Mouse (Mus musculus) ZHBTc4 (cell line): ENCODE data around the gene Slc25a5.
A peak's percentile ranks its signal among the peaks of the same experiment; 100 is the strongest.
"Not testable (repeated sequence)": the region's sequence is repeated elsewhere in the genome, so short reads cannot be mapped to it uniquely, and the experiment has no call there.

ENCODE experiments used
- DNase-seq: peaks from one replicate; pipeline ENCODE4 v3.0.0-alpha.2; 2011; ENCODE audit warnings: low read depth, low spot score

Gene Slc25a5

DNA sequence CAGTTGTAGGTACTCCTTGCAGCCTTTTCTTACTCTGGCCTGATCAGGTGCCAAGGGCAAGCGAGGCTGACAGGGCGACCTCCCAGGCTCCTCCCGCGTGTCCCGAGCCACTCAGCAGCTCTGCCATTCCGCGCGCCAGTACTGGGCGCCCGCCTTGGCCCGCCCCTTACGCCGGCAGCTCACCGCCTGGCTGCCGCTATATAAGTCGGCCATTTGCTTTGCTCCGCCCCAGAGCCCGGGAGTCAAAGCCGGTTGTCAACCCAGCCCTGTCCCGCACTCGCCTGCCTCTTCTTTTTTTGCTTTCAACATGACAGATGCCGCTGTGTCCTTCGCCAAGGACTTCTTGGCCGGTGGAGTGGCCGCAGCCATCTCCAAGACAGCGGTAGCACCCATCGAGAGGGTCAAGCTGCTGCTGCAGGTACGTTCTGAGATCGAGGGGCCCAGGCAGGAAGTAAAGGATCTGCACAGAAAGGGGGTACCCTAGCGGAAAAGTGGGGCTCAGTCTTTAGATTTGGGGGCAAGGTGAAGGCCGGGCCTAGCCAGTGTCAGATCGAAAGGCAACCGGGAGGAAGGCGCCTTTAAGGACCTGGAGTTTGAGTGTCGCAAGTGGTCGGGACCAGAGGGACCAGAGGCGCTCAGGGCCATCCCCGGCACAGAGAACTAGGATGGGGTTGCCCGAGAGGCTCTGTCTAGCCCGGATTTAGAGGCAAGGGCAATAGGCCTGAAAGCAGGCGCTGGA, at the start of gene Slc25a5:
TSS of gene Slc25a5 (plus strand) at position 228 of the 739 bp plus-strand sequence.
- peak; percentile 94 for DNase-seq

DNA sequence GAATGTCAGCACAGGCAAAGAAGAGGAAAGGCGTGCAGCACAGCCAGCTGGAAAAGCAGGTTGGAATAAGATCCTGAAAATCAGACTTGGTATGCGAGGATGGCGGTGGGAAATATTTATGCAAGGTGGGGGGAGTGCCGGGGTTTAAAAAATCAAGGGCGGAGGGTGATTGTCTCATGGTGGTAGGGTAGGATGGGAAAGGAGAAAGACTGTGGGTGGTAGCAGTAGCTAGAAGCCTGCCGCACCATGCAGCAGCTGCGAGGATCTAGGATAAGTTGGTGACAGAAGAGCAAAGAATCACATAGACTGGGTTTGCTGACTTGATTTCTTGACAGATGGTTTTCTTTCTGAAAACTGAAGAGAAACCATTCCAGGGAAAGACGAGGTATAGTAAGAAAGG, 48.7 kb upstream of the Slc25a5 start:
- DNase-seq = no peak

DNA sequence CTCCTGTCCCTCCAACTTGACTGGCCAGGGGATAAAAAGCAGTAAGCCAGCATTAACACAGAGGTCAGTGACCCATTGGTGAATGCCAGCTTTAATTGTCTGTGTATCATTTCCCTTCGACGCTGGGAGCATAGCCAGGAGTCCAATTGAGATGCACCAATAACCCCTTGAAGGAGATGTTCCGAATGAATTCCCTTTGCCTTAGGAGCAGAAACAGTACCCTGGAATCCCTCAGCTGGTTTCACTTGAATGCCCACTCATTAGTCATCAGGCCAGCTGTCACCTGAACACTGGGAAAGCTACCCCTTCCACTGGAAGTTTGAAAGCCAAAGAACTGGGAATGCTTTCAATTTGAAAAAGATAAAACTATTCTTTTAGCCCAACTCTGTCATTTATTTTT, 46.9 kb upstream of the Slc25a5 start:
- DNase-seq = no peak

GRCm38 (mm10) chrX:36749281-36749785, 46.1 kb upstream of the Slc25a5 start:
- no peak for DNase-seq

DNA sequence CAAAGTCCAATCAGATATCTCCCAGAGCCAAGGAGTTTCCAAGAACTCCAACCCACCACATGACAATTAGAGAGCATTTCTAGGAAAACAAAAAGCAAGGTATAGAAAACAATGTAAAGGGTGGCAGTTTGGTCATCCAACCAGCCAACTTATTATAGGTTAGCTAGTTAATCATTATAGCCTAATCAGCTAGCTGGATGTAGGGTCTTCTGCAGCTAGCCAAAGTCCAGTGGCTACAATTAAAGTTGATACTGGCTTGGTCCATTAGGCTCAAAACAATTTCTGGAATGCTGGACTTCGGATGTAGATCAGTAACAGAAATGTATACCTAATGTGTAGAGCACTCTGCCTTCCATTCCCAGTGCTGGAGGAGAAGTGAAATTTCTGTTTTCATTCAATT, 44.9 kb upstream of the Slc25a5 start:
- no peak for DNase-seq

DNA sequence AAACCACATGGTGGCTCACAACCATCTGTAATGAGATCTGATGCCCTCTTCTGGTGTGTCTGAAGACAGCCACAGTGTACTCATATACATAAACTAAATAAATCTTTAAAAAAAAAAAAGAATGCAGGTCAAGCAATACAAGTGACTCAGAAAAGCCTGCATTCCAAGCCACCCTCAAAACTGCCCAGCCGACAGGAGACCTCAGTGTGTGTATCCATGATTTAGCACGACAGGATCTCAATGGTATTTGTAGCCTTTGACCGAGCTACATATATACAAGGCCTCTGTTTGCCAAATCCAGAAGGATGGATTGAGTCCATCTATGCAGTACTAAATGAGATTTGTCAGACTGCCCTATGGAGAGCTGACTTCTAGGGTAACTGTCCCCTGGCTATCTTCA, 42.9 kb upstream of the Slc25a5 start:
- DNase-seq = no peak

DNA sequence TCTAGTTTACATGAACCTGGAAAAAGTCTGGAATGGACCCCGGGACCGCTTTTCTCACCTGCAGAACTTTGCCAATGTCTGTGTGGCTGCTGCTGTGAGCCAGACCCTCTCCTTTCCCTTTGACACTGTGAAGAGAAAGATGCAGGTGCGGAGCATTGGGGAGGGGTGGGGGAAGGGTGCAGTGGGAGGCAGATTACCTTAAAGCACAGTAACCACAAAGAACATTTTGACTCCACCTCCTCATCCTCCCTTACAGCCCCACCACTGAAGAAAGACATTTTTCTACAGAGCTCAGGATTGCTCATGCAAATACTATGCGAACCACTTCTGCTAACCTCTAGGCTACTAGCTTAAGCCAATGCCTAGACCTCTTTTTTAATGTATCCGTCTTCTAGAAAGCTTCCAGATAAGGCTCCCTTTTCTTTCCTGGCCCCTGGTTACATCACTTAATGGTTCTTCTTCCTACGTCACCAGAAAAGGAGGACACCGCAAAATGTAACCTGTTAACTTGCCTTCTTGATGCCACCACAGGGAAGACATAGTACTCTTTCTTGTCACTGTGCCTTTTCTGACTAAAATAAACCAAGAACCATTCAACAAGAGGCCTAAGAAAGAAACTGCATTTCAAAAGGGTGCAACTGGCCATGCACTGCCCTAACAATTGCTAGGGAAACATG, 37.5 kb upstream of the Slc25a5 start:
- no peak for DNase-seq

DNA sequence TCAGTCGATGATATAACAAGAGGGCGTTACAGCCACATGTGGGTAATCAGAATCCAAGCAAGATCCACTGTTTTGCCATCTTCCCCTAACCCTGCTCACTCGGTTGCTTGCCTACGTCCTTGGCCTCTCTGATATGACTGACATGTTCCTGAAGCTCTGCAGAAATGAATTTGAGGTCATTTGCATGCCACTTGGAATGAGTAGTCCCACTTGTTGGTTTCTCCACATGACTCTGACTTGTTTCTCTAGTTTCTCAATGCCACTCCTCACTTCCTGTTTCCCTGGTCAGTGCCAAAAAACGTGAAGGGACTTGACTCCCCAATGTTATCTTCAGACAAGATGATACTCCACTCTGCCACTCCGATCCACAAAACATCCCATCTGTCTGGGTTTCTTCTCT, 36.9 kb upstream of the Slc25a5 start:
- no peak for DNase-seq

GRCm38 (mm10) chrX:36760946-36761635, 34.4 kb upstream of the Slc25a5 start:
- DNase-seq = peak; percentile 70

GRCm38 (mm10) chrX:36762289-36762688, 33.2 kb upstream of the Slc25a5 start:
- DNase-seq = no peak

- no peak for DNase-seq
These were observed 32.6 kb upstream of the Slc25a5 start for GRCm38 (mm10) chrX:36762894-36763293.

DNA sequence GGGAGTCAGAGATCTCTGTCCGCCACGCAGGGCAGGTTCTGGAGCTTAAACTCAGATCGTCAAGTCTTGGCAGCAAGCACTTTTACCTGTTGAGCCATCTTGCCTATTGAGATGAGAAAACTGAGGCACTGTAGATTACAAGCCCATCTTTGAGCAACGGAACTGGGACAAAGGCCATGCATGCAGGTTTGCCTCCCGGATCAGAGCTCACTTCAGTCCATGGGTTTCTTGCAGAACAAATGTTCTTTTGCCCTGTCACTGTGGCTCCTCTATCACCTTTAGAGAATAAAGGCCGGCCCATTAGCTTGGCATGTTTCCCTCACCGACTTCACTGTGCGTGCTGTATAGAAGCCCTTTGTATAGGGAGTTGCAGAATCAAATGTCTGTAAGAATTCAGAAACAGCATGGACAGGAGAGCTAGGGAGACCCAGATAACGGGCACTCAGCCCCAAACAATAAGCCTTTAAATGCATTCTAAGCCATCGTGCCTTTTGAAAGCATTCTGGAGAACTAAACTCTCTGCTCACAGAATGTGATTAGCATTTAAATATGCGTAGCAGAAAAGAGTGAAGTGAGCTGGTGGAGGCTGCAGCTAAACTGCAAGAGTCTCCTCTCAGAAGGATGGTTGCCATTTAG, 32.0 kb upstream of the Slc25a5 start:
- peak; percentile 29 for DNase-seq

- DNase-seq = no peak
These were observed 31.5 kb upstream of the Slc25a5 start for GRCm38 (mm10) chrX:36763934-36764317.

DNA sequence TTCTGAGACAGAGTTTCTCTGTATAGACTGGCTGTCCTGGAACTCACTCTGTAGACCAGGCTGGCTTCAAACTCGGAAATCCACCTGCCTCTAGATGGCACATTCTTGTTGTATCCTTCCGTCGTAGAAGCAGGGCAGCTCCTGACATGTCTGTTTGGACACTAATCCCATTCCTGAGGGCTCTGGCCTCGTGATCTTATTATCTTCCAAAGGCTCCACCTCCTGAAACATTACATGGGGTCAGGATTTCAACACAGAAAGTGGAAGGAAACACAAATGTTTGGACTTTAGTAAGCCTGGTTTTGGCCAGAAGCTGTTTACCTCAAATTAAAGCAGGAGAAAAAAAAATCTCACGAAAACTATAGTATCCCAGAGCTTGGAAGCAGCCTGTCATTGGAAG, 28.1 kb upstream of the Slc25a5 start:
- peak; percentile 9 for DNase-seq

GRCm38 (mm10) chrX:36772591-36772990, 22.9 kb upstream of the Slc25a5 start:
- peak; percentile 62 for DNase-seq

DNA sequence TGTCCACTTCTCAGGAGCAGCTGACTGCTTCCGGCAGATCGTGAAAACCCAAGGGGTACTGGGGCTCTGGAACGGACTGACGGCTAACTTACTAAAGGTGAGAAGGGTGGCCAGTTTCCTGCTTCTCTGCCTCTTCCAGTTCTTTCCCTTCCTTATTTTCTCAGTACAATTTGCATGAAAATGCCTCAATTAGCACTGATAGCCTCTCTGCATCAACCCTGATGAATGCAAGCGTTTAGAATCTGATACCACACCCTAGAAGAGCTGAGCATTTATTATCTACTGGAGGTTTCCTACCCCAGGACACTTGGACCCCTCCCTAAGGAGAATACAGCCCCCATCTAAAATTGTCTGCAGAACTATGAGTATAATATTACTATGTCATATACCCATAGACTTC, 19.9 kb upstream of the Slc25a5 start:
- peak; percentile 58 for DNase-seq

GRCm38 (mm10) chrX:36777694-36778093, 17.8 kb upstream of the Slc25a5 start:
- DNase-seq = no peak

DNA sequence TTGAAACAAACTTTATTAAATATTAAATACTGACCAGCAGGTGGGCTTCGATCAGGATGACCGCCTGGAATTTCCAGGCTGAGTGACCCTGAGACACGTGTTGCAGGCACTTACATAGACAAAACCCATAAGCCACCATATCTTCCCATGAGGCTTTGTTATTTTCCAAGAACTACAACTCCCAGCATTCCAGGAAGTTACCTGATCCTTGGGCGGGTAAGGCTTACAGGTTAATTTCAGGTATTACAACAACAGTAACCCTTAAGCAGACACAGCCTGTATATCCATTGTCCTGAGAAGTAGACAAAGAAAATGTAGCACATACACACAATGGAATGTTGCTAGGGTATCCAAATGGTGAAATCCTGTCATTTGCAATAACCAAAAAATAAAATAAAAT, 6.1 kb upstream of the Slc25a5 start:
- peak; percentile 23 for DNase-seq

DNA sequence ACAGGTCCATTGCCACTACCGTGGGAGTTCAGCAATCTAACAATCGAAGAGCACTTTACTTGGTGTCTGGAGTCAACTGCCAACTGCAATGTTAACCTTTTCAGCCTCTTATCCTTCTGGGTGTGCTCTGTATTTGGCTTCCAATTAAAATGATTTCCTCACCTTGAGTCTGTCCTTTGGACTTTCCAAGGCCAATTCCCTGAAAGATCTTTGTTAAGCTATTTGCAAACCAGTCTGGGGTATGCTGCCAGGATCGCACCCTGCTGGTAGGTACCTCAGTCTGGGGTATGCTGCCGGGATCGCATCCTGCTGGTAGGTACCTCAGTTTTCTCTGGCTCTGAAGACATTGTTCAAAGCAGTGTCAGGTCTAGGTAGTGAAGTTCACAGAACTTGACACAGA, 880 bp upstream of the Slc25a5 start:
- DNase-seq = peak; percentile 19

DNA sequence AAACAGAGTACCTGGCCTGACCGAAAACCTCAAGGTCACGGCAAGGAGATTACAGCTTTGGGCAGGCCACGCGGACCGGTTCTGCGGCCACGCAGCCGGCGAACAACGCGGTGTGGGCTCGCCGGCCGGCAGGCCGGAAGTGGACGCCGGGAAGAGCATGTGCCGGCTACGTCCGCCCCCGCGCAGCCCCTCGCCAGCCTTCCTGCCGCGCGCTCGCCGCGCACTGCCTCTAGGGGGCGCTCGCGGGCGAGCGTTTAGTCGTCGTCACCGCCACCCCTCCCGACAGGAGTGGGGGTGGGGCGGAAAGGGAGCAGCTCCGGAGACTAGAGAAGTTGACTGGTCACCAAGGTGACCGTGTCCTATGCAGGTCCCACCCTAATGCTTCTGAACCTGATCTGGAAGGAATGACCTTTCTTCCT, 721 bp downstream of the Slc25a5 start:
- DNase-seq = peak; percentile 91

DNA sequence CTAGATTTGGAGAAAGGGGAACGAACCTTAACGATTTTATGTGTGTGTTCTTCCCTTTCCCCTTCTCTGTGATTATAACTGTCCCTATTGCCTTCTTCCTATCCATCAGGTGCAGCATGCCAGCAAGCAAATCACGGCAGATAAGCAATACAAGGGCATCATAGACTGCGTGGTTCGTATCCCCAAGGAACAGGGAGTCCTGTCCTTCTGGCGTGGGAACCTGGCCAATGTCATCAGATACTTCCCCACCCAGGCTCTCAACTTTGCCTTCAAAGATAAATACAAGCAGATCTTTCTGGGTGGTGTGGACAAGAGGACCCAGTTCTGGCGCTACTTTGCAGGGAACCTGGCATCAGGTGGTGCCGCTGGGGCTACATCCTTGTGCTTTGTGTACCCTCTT, 1.3 kb downstream of the Slc25a5 start:
- DNase-seq = not testable (repeated sequence)
